Comparison of ENCODE assay signal across 8 mouse cellular contexts in genomic region chr11:12331997-12332396, GRCm38 (mm10).
DNase-seq lines count a peak whose midpoint lies in the region; ATAC-seq lines count a peak whose summit lies in the region.

No protein-coding gene starts in this region.

- no peak overlapping the region for H3K9ac ChIP-seq in limb, embryonic 15.5 days

- H3K27me3 ChIP-seq in limb, embryonic 15.5 days = no peaks in the 10 kb centered on the region

- H3K9me3 ChIP-seq in limb, embryonic 15.5 days = no peaks in the 10 kb centered on the region

- no peak overlapping the region for H3K4me3 ChIP-seq in limb, embryonic 15.5 days

- peaks cover 7% of the 10 kb centered on the region; the same call in 1 of the 2 replicates for H3K4me1 ChIP-seq in limb, embryonic 15.5 days

- intact Hi-C loops in heart, postnatal 25 days (cut with DNase I) = no loop called here

- H3K27ac ChIP-seq in limb, embryonic 15.5 days = peak overlapping the region; percentile 6; the same call in 1 of the 2 replicates

- H3K4me2 ChIP-seq in limb, embryonic 15.5 days = no peak overlapping the region

- WGBS in limb, embryonic 15.5 days = 35% methylated on average over 2 of the region's 2 CpGs

- H3K36me3 ChIP-seq in limb, embryonic 15.5 days = no peaks in the 10 kb centered on the region

- DNase-seq in heart, adult 11 months = peak; percentile 85
- DNase-seq in heart, postnatal 25 days (ENCODE audit: low spot score) = no peak
- DNase-seq in kidney, adult 11 months = peak; percentile 35
- peak; percentile 20 for DNase-seq in retina, embryonic 14.5 days (ENCODE audit: low spot score)
- no peak for DNase-seq in spleen, adult 12 weeks (ENCODE audit: low spot score)
- no peak for DNase-seq in cerebellum, postnatal 36 days

- ATAC-seq in frontal cortex, adult (ENCODE audit: low TSS enrichment) = peak; percentile 59
- peak; percentile 55; the same call in 1 of the 2 replicates for ATAC-seq in limb, embryonic 15.5 days (ENCODE audit: insufficient number of reproducible peaks, low FRiP score, low TSS enrichment, low read depth)

Comparison
In these comparisons a context has a peak if more than half of its experiments do, and no peak if none do; other contexts are left out.
1. DNase-seq: peak in heart, adult 11 months (single experiment), kidney, adult 11 months (single experiment) and retina, embryonic 14.5 days (single experiment); none in heart, postnatal 25 days (single experiment), spleen, adult 12 weeks (single experiment) and cerebellum, postnatal 36 days (0 of 2).